Mouse (Mus musculus) heart, postnatal 0 days (tissue): Measurements from ENCODE around the gene Rtn4rl1.

Experiments
- CTCF ChIP-seq: IDR thresholded peaks from 2 replicates; pipeline ENCODE4 v1.5.1; 2016; ENCODE audit warnings: antibody characterized with exemption, control low read depth, low read depth
- EP300 ChIP-seq: IDR thresholded peaks from 2 replicates; pipeline ENCODE4 v1.6.1; 2016; ENCODE audit warnings: antibody characterized with exemption, low read depth

- TF ChIP-seq EP300 (no peak), CTCF (no peak)
These were observed 10.3 kb downstream of the Rtn4rl1 start for GRCm38 (mm10) chr11:75203926-75204325.
